Mouse (Mus musculus): ENCODE results near the gene Emg1. TPM values are rescaled to one million over a fixed set of nuclear protein-coding genes. Genes with fewer than 3 reads are reported as not detected.
A peak's percentile ranks its signal among the peaks of the same experiment; 100 is the strongest.

Gene Emg1
- polyA plus RNA-seq, 1 experiment from 2014 or later: 200 TPM

MicroRNAs within 50 kb of the gene (microRNA counts, 519-probe panel; counts per million panel counts)
- microRNA mmu-miR-141: 582 counts per million, percentile 70 among the panel's probes with 10 or more counts
- 3,747 counts per million, percentile 77 among the panel's probes with 10 or more counts for microRNA mmu-miR-200c

Small RNA genes lying within 50 kb of the gene (microRNA-seq; reads per million reads assigned to microRNA genes)
- gene Mir141 (88.6 reads per million, percentile 47 among the genes with 10 or more reads in this experiment), gene Mir200c (634 reads per million, percentile 71 among the genes with 10 or more reads in this experiment)

Other genes with a start within 250 kb of the Emg1 start
- 4.1 and 5.0 TPM in 2 replicates for gene Clstn3, start 247.4 kb downstream of the Emg1 start, polyA plus RNA-seq (2016; fragmentation: Nextera tagmentation; extraction: Ambion mirVana)
- gene C1rl, start 219.1 kb downstream of the Emg1 start, polyA plus RNA-seq (2016; fragmentation: Nextera tagmentation; extraction: Ambion mirVana): 4.4 and 4.5 TPM in 2 replicates
- 4.5 and 4.6 TPM in 2 replicates for gene C1ra, start 199.8 kb downstream of the Emg1 start, polyA plus RNA-seq (2016; fragmentation: Nextera tagmentation; extraction: Ambion mirVana)
- gene C1s1, start 169.8 kb downstream of the Emg1 start, polyA plus RNA-seq (2016; fragmentation: Nextera tagmentation; extraction: Ambion mirVana): 15.9 and 16.6 TPM in 2 replicates
- not detected in 2 replicates for gene C1rb, start 141.9 kb downstream of the Emg1 start, polyA plus RNA-seq (2016; fragmentation: Nextera tagmentation; extraction: Ambion mirVana)
- not detected in 2 replicates for gene C1s2, start 76.1 kb downstream of the Emg1 start, polyA plus RNA-seq (2016; fragmentation: Nextera tagmentation; extraction: Ambion mirVana)
- gene Lpcat3, start 49.2 kb downstream of the Emg1 start, polyA plus RNA-seq (2016; fragmentation: Nextera tagmentation; extraction: Ambion mirVana): 67.1 and 74.5 TPM in 2 replicates
- gene Phb2, start 158 bp upstream of the Emg1 start, polyA plus RNA-seq (2016; fragmentation: Nextera tagmentation; extraction: Ambion mirVana): 433 and 443 TPM in 2 replicates
- gene Ptpn6, start 26.5 kb upstream of the Emg1 start, polyA plus RNA-seq (2016; fragmentation: Nextera tagmentation; extraction: Ambion mirVana): 30.8 and 31.3 TPM in 2 replicates
- 109 and 116 TPM in 2 replicates for gene Grcc10, start 29.2 kb upstream of the Emg1 start, polyA plus RNA-seq (2016; fragmentation: Nextera tagmentation; extraction: Ambion mirVana)
- not detected in 2 replicates for gene Gm45234, start 43.8 kb upstream of the Emg1 start, polyA plus RNA-seq (2016; fragmentation: Nextera tagmentation; extraction: Ambion mirVana)
- 2.6 and 2.9 TPM in 2 replicates for gene Atn1, start 44.3 kb upstream of the Emg1 start, polyA plus RNA-seq (2016; fragmentation: Nextera tagmentation; extraction: Ambion mirVana)
- 0.77 and 1.0 TPM in 2 replicates for gene Eno2, start 57.5 kb upstream of the Emg1 start, polyA plus RNA-seq (2016; fragmentation: Nextera tagmentation; extraction: Ambion mirVana)
- gene Lrrc23, start 67.5 kb upstream of the Emg1 start, polyA plus RNA-seq (2016; fragmentation: Nextera tagmentation; extraction: Ambion mirVana): not detected in 2 replicates
- gene Spsb2, start 96.5 kb upstream of the Emg1 start, polyA plus RNA-seq (2016; fragmentation: Nextera tagmentation; extraction: Ambion mirVana): 9.9 and 10.8 TPM in 2 replicates
- 630 and 674 TPM in 2 replicates for gene Tpi1, start 102.1 kb upstream of the Emg1 start, polyA plus RNA-seq (2016; fragmentation: Nextera tagmentation; extraction: Ambion mirVana)
- gene Usp5, start 117.3 kb upstream of the Emg1 start, polyA plus RNA-seq (2016; fragmentation: Nextera tagmentation; extraction: Ambion mirVana): 87.5 and 94.1 TPM in 2 replicates
- 193 TPM in 2 replicates for gene Cdca3, start 117.4 kb upstream of the Emg1 start, polyA plus RNA-seq (2016; fragmentation: Nextera tagmentation; extraction: Ambion mirVana)
- 0.29 and 0.43 TPM in 2 replicates for gene Gnb3, start 128.1 kb upstream of the Emg1 start, polyA plus RNA-seq (2016; fragmentation: Nextera tagmentation; extraction: Ambion mirVana)
- gene P3h3, start 145.6 kb upstream of the Emg1 start, polyA plus RNA-seq (2016; fragmentation: Nextera tagmentation; extraction: Ambion mirVana): 5.0 and 5.5 TPM in 2 replicates
- 0.08 and 0.17 TPM in 2 replicates for gene Gpr162, start 151.8 kb upstream of the Emg1 start, polyA plus RNA-seq (2016; fragmentation: Nextera tagmentation; extraction: Ambion mirVana)
- gene Cd4, start 176.0 kb upstream of the Emg1 start, polyA plus RNA-seq (2016; fragmentation: Nextera tagmentation; extraction: Ambion mirVana): 0.05 and 0.07 TPM in 2 replicates
- 0.32 and 0.33 TPM in 2 replicates for gene Lag3, start 199.5 kb upstream of the Emg1 start, polyA plus RNA-seq (2016; fragmentation: Nextera tagmentation; extraction: Ambion mirVana)
- 64.5 and 66.7 TPM in 2 replicates for gene Ptms, start 207.9 kb upstream of the Emg1 start, polyA plus RNA-seq (2016; fragmentation: Nextera tagmentation; extraction: Ambion mirVana)
- gene Mlf2, start 219.2 kb upstream of the Emg1 start, polyA plus RNA-seq (2016; fragmentation: Nextera tagmentation; extraction: Ambion mirVana): 178 and 187 TPM in 2 replicates